Mouse (Mus musculus) midbrain, embryonic 15.5 days (tissue): ENCODE results near the gene Tat. TPM values are rescaled to one million over a fixed set of nuclear protein-coding genes. Genes with fewer than 3 reads are reported as not detected.

ENCODE experiments used
- ATAC-seq: fragments of 200-750 bp; cut with Nextera tagmentation; replicated peaks from 2 replicates; pipeline ENCODE4 v1.8.0; 2017; ENCODE audit warnings: moderate TSS enrichment
- H3K27ac ChIP-seq: fragments of 300-500 bp; sonication (generic); 2 replicates; pipeline ENCODE4 v1.5.1; 2015; ENCODE audit warnings: mild to moderate bottlenecking, inconsistent platforms
- H3K27me3 ChIP-seq: fragments of 300-500 bp; sonication (generic); replicated peaks from 2 replicates; pipeline ENCODE4 v1.6.1; 2015; ENCODE audit warnings: inconsistent platforms
- H3K36me3 ChIP-seq: fragments of 300-500 bp; sonication (generic); replicated peaks from 2 replicates; pipeline ENCODE4 v1.6.1; 2015; ENCODE audit warnings: inconsistent platforms
- H3K4me1 ChIP-seq: fragments of 300-500 bp; sonication (generic); 2 replicates; pipeline ENCODE4 v1.6.1; 2015; ENCODE audit warnings: inconsistent platforms
- H3K4me2 ChIP-seq: fragments of 300-500 bp; sonication (generic); 2 replicates; pipeline ENCODE4 v1.6.1; 2015; ENCODE audit warnings: inconsistent platforms, mild to moderate bottlenecking, moderate library complexity
- H3K4me3 ChIP-seq: fragments of 300-500 bp; sonication (generic); 2 replicates; pipeline ENCODE4 v1.5.1; 2015; ENCODE audit warnings: mild to moderate bottlenecking, inconsistent platforms
- H3K9ac ChIP-seq: fragments of 300-500 bp; sonication (generic); 2 replicates; pipeline ENCODE4 v1.6.1; 2015; ENCODE audit warnings: mild to moderate bottlenecking, inconsistent platforms
- H3K9me3 ChIP-seq: fragments of 300-500 bp; sonication (generic); 2 replicates; pipeline ENCODE4 v1.6.1; 2016; ENCODE audit warnings: inconsistent platforms
- WGBS: fragments of 180-500 bp; shearing (Covaris S2); methylation state at CpG from one replicate; pipeline ENCODE4 v1.1.7; 2015; ENCODE audit warnings: mixed read lengths; 5-methylcytosine and 5-hydroxymethylcytosine counted together
- polyA plus RNA-seq: library from polyadenylated mRNA; unstranded; fragments of >200 nt; fragmentation: Nextera tagmentation; extraction: Ambion mirVana; gene quantifications from 2 replicates; pipeline ENCODE4 v1.2.1, GENCODE M21; 2015

Gene Tat
- not detected in 2 replicates for polyA plus RNA-seq

GRCm38 (mm10) chr8:109990224-109990623 is at the start of gene Tat:
Gene Tat, plus strand, starts transcription at chr8:109990437.
- H3K9me3 ChIP-seq, result no peaks in the 10 kb centered on the region
- H3K4me1 ChIP-seq, result no peaks in the 10 kb centered on the region
- 84% methylated on average over 8 of the region's 8 CpGs for WGBS
- H3K4me3 ChIP-seq, result no peak within 1 kb of the TSS
- no peak for ATAC-seq
- no peaks in the 10 kb centered on the region for H3K27me3 ChIP-seq
- no peaks in the 10 kb centered on the region for H3K36me3 ChIP-seq
- no peak within 1 kb of the TSS for H3K4me2 ChIP-seq
- no peak within 1 kb of the TSS for H3K9ac ChIP-seq
- H3K27ac ChIP-seq, result no peak within 1 kb of the TSS

DNA sequence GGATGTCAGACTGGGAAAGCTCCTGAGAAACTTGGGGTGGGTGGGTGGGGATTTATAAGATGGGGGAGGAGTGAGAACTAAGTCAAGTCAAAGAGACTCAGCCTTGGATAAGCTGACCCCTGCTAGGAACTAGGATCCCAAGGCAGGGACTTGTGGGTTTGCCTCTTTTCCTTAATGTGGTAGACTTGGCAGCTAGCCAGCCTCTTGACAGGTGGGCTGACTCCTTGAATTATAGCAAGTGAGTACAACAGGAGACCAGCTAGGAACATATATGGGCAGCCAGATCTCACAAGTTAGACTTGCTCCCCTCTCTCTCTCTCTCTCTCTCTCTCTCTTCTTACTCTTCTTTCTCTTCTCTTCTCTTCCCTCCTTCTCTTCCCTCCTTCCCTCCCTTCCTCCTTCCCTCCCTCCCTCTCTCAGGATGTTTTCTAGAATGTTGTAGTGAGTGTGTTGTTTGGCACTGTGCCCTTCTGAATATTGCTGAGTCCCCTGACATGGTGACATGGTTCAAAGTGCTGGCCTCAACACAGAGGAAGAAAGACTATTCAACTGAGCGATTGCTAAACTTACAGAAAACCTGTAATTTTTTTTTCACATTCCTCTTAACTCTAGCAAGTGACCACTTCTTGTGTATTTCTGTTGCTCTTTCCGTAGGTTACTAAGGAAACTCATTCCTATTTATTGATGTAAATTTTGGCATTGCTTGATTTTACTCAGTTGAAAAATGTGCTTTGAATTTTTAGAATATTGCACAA is 48.5 kb upstream of the Tat start:
- no peak overlapping the region for H3K4me3 ChIP-seq
- no peak for ATAC-seq
- H3K27me3 ChIP-seq, result no peaks in the 10 kb centered on the region
- no peak overlapping the region for H3K4me2 ChIP-seq
- no peaks in the 10 kb centered on the region for H3K9me3 ChIP-seq
- no peak overlapping the region for H3K9ac ChIP-seq
- WGBS, result 84% methylated on average over 2 of the region's 2 CpGs
- 0 out of 2 replicates have a peak, but pooled peaks cover under 1% of the 10 kb centered on the region for H3K4me1 ChIP-seq
- H3K27ac ChIP-seq, result no peak overlapping the region
- peaks cover 20% of the 10 kb centered on the region; the same call in 1 of the 2 replicates for H3K36me3 ChIP-seq

- Histone ChIP-seq H3K27ac (no peak overlapping the region), H3K9me3 (no peaks in the 10 kb centered on the region), H3K4me2 (no peak overlapping the region), H3K4me3 (no peak overlapping the region), H3K4me1 (peaks cover 13% of the 10 kb centered on the region), H3K36me3 (peaks cover 7% of the 10 kb centered on the region; the same call in 1 of the 2 replicates), H3K9ac (no peak overlapping the region), H3K27me3 (no peaks in the 10 kb centered on the region)
- WGBS, result 57% methylated on average over 9 of the region's 9 CpGs
- ATAC-seq, result no peak
These were observed 45.0 kb upstream of the Tat start for GRCm38 (mm10) chr8:109945153-109945632.

GRCm38 (mm10) chr8:109945694-109946093 is 44.5 kb upstream of the Tat start:
- Histone ChIP-seq H3K27ac (no peak overlapping the region), H3K36me3 (peaks cover 5% of the 10 kb centered on the region; the same call in 1 of the 2 replicates), H3K9me3 (no peaks in the 10 kb centered on the region), H3K4me1 (peaks cover 13% of the 10 kb centered on the region), H3K9ac (no peak overlapping the region), H3K4me2 (no peak overlapping the region), H3K4me3 (no peak overlapping the region), H3K27me3 (no peaks in the 10 kb centered on the region)
- ATAC-seq, result no peak
- 84% methylated on average over 7 of the region's 7 CpGs for WGBS

DNA sequence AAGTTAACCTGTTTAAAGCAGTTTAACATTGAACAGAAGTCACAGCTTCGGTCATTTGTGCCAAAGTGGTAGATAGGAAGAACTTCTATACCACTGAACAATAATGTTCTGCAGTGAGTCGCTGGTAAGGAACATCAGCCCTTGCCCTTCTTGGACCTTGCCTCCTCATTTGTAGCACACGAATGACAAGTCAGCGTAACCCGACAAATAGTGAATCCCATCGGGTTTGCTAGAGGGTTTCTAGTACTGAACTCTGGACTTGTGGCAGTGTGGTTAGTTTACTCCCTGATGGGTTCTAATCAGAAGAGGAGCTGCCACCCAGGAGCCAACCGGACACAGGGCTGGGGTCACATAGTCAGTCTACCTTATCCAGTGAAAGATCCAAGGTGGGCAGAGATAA is 44.0 kb upstream of the Tat start:
- no peak overlapping the region for H3K4me2 ChIP-seq
- no peak for ATAC-seq
- H3K9ac ChIP-seq, result no peak overlapping the region
- peaks cover under 1% of the 10 kb centered on the region; the same call in 1 of the 2 replicates for H3K36me3 ChIP-seq
- H3K9me3 ChIP-seq, result no peaks in the 10 kb centered on the region
- no peak overlapping the region for H3K27ac ChIP-seq
- H3K4me3 ChIP-seq, result no peak overlapping the region
- no peaks in the 10 kb centered on the region for H3K27me3 ChIP-seq
- peaks cover 13% of the 10 kb centered on the region for H3K4me1 ChIP-seq
- 88% methylated on average over 7 of the region's 7 CpGs for WGBS

- Histone ChIP-seq H3K4me1 (peaks cover 13% of the 10 kb centered on the region), H3K4me3 (peak overlapping the region; percentile 44), H3K9ac (peak overlapping the region; percentile 45), H3K9me3 (no peaks in the 10 kb centered on the region), H3K27ac (peak overlapping the region; percentile 77), H3K4me2 (peak overlapping the region; percentile 54), H3K27me3 (no peaks in the 10 kb centered on the region), H3K36me3 (no peaks in the 10 kb centered on the region)
- peak; percentile 80 for ATAC-seq
- WGBS, result 1% methylated on average over 26 of the region's 26 CpGs
These were observed 42.6 kb upstream of the Tat start for GRCm38 (mm10) chr8:109947447-109948284.

- H3K9me3 ChIP-seq, result no peaks in the 10 kb centered on the region
- peak overlapping the region; percentile 54 for H3K4me2 ChIP-seq
- no peaks in the 10 kb centered on the region for H3K27me3 ChIP-seq
- WGBS, result 2% methylated on average over 19 of the region's 19 CpGs
- H3K4me3 ChIP-seq, result peak overlapping the region; percentile 44
- peak; percentile 61 for ATAC-seq
- H3K4me1 ChIP-seq, result peaks cover 13% of the 10 kb centered on the region
- peak overlapping the region; percentile 77 for H3K27ac ChIP-seq
- peak overlapping the region; percentile 45 for H3K9ac ChIP-seq
- no peaks in the 10 kb centered on the region for H3K36me3 ChIP-seq
These were observed 42.0 kb upstream of the Tat start for GRCm38 (mm10) chr8:109948285-109948564.

DNA sequence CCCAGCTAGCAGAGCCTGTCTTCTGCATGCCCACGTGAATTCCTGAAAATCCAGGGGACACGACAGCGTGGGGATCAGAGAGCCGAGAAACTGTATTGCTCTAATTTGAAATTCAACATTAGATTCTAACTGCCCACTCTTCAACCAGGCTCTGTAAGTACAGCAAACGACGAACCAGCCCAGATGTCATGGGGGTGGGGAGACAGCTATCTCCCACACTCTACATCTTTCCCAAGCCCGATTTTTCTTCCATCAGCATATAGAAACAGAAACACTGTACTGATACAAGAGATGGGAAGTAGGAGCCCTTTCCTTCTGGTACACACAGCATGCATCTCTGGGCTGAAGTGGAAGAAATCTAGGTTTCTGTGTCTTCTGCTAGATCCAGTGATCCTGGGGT is 38.1 kb upstream of the Tat start:
- no peak for ATAC-seq
- no peaks in the 10 kb centered on the region for H3K27me3 ChIP-seq
- 62% methylated on average over 7 of the region's 7 CpGs for WGBS
- no peak overlapping the region for H3K4me2 ChIP-seq
- H3K36me3 ChIP-seq, result no peaks in the 10 kb centered on the region
- no peak overlapping the region for H3K27ac ChIP-seq
- H3K9ac ChIP-seq, result no peak overlapping the region
- no peak overlapping the region for H3K4me3 ChIP-seq
- peaks cover 20% of the 10 kb centered on the region for H3K4me1 ChIP-seq
- H3K9me3 ChIP-seq, result no peaks in the 10 kb centered on the region

- Histone ChIP-seq H3K9ac (no peak overlapping the region), H3K4me1 (peaks cover 15% of the 10 kb centered on the region), H3K9me3 (no peaks in the 10 kb centered on the region), H3K4me2 (no peak overlapping the region), H3K27ac (peak overlapping the region; percentile 68), H3K27me3 (no peaks in the 10 kb centered on the region), H3K4me3 (no peak overlapping the region), H3K36me3 (no peaks in the 10 kb centered on the region)
- 24% methylated on average over 13 of the region's 13 CpGs for WGBS
- peak; percentile 76 for ATAC-seq
These were observed 35.7 kb upstream of the Tat start for GRCm38 (mm10) chr8:109954486-109954948.

DNA sequence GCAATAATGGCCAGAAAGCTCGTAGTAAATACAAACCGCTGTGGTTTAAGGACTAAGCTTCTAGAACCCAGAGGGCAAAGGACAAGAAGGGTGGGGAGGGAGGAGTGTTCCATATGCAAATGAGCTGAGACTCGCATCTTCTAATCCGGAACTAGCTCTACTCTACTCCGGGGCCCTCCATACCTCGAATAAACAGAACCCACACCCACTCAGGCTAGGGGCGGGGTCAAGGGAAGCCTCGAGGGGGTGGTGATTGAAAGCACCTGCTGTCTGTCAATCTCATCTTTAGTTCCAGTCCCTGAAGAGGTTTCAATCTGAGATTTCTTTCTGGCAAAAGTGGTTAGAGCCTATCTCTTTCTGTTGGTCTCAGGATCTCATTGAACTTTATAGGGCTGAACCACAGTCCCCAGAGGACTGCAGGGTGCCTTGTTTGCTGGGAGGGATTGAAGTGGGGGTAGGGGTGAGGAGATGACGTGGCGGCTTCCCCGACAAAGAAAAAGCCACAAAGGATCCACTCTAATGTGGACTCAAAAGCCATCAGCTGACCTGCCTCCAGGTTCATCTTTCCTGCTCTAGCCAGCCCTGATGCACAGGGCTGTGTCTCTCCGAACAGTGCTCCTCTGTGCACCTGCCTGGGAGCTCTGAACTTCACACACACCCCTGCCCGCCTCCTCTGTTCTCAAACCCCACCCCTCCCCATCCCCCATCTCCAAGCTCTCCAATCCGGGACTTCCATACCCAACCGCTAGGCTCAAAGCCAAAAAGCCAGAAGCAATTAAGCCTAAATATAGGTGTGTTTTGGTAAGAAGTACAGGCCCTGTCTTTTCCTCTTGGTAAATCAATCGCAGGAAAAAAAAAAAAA is 32.8 kb upstream of the Tat start:
- 0 out of 2 replicates have a peak, but pooled peaks have one; percentile 35 for ATAC-seq
- Histone ChIP-seq H3K4me1 (peaks cover 24% of the 10 kb centered on the region), H3K4me2 (0 out of 2 replicates have a peak overlapping the region, but pooled peaks have one; percentile 8), H3K9me3 (no peaks in the 10 kb centered on the region), H3K4me3 (no peak overlapping the region), H3K9ac (no peak overlapping the region), H3K27me3 (peaks cover 12% of the 10 kb centered on the region), H3K27ac (no peak overlapping the region), H3K36me3 (no peaks in the 10 kb centered on the region)
- 4% methylated on average over 16 of the region's 16 CpGs for WGBS

GRCm38 (mm10) chr8:109958036-109958655 is 32.1 kb upstream of the Tat start:
- peaks cover 16% of the 10 kb centered on the region for H3K27me3 ChIP-seq
- H3K4me2 ChIP-seq, result no peak overlapping the region
- H3K27ac ChIP-seq, result no peak overlapping the region
- WGBS, result 25% methylated on average over 12 of the region's 12 CpGs
- H3K9me3 ChIP-seq, result no peaks in the 10 kb centered on the region
- peaks cover 24% of the 10 kb centered on the region for H3K4me1 ChIP-seq
- no peak overlapping the region for H3K9ac ChIP-seq
- no peak overlapping the region for H3K4me3 ChIP-seq
- H3K36me3 ChIP-seq, result no peaks in the 10 kb centered on the region
- no peak for ATAC-seq
